Mouse (Mus musculus): ENCODE data around the gene Pik3c2b.
A peak's percentile ranks its signal among the peaks of the same experiment; 100 is the strongest.

The Pik3c2b gene

DNA sequence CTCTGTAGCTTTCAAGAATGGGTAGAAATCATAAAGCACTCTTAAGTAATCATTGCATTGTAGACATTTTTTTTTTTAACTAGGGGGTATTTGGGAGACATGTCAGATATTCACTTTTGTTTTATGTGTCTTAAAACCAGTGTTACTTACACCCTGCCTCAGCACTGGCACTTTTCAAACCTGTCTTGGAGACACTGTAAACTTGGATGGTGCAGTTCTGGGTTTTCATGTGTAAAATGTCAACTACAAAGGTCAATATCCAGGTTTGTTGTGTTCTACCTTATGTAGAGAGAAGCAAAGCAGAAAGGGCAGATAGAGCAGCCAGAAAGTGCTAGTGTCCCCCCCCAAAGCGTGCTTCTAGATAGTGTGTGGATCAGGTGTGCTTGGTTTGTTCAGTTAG is 92.9 kb downstream of the Pik3c2b start:
- DNase-seq = no peak

- peak; percentile 19 to 44 for DNase-seq
These were observed 100.8 kb downstream of the Pik3c2b start for GRCm38 (mm10) chr1:133146014-133147009.

DNA sequence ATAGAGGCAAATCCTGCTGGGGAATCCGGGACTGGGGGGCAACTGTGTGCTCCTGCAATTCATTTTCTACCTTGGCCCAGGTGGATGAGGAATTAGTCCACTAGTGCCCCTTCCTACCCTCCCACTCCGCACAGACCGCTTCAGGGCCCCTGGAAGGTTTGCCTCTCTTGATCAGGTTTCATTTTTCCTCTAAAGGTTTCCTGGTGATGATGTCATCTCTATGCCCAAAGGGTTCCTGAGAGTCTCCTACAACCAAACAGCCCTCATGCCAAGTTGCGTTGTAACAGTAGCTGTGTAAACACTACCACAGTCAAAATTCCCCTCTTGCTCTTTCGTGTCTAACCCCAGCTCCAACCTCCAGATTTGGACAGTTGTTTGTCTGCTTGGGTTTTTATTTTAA is 101.9 kb downstream of the Pik3c2b start:
- DNase-seq = no peak

- DNase-seq = no peak
These were observed 102.7 kb downstream of the Pik3c2b start for GRCm38 (mm10) chr1:133148122-133148521.

- DNase-seq = no peak
These were observed 105.1 kb downstream of the Pik3c2b start for GRCm38 (mm10) chr1:133150556-133150955.

DNA sequence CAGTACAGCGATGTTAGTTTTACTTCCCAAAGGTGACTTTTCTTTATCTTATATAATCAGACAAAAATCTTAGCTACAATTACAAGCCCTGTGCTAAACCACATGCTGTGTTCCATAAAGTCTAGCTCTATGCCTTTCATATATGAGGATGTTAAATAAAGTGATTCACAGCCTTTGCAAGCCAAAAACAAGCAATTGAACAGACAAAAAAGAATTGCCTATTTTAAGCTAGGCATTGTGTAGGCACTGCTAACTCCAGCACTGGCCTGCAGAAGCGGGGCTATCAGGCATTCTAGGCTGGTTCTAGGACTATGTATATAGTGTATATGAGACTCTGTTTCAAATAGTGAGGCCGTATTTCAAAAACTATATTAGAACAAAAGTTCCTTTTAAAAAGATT is 106.7 kb downstream of the Pik3c2b start:
- DNase-seq = no peak

- DNase-seq = no peak
These were observed 109.8 kb downstream of the Pik3c2b start for GRCm38 (mm10) chr1:133155270-133155669.

All from spleen, adult 18-20 months (tissue).